Mouse (Mus musculus): Measurements from ENCODE around the gene Setd4.

- no peak for TF ChIP-seq POLR2A (IDR thresholded peaks at IDR 0.05; ENCODE audit: insufficient read depth, low read depth, low read length)
- TF ChIP-seq CTCF (IDR thresholded peaks at IDR 0.05; ENCODE audit: insufficient read depth, low read depth, low read length), result no peak
These were observed 40.1 kb upstream of the Setd4 start for GRCm38 (mm10) chr16:93644006-93644405.
